Mouse (Mus musculus) activated CD4-positive, CD25-positive, alpha-beta regulatory T cell, adult 9 weeks (primary cell): ENCODE results near the gene Vps50. TPM values are rescaled to one million over a fixed set of nuclear protein-coding genes. Genes with fewer than 3 reads are reported as not detected.

Experiments
- polyA plus RNA-seq: library from polyadenylated mRNA; unstranded; fragments of 100-300 nt; shearing (Covaris generic); gene quantifications from one replicate; pipeline ENCODE4 v1.2.1, GENCODE M21; 2017

Gene Vps50
- polyA plus RNA-seq, result 24.8 TPM

DNA sequence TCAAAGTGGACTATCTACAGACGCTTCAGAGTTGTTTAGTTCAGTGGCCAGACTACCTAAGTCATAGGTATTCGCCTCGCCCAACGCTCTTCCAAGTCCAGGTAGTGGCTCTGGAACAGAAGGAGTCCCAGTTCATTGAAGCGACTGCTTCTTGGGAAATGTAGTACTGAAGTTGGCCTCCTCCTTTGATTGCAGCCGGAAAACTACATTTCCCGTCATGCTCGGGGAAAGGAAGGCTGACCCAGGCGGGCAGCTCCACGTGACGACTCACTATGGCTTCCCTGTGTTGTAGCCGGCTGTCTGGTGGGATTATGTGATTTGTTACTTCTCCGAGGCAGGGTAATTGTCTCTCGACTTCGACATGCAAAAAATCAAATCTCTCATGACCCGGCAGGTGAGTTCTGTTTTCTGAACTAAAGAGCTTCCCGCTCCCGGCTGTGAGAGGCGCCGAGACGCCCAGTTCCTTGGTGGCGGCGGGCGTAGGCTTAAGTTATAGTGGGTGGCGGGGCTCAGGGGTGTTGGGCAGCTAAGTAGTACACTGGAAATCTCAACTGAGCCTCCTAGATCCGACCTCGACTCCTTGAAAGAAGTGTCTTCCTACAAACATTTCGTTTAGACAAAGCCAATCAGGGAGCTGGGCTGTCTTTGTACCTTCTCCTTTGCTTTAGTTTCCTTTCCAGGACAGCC lies at the start of gene Vps50, which contains the start of gene Hepacam2:
Vps50 (plus strand) TSS at position 221 of the 687 bp plus-strand sequence.
Hepacam2 (minus strand) TSS at position 137 of the 687 bp plus-strand sequence.

Other genes starting within 250 kb of the Vps50 start
- gene Samd9l, start 98.8 kb upstream of the Vps50 start, polyA plus RNA-seq, result 132 TPM
- 0.21 TPM for gene Hepacam2, start 84 bp upstream of the Vps50 start, polyA plus RNA-seq